Mouse (Mus musculus) left cerebral cortex, adult 18-20 months (tissue): ENCODE results near the gene Mrpl28. TPM values are rescaled to one million over a fixed set of nuclear protein-coding genes. Genes with fewer than 3 reads are reported as not detected.

Experiments
- DNase-seq, 2 experiments: peaks; one replicate each; pipeline ENCODE4 v3.0.0; 2021 to 2022; ENCODE audit warnings: low spot score in 2 of 2, mixed read lengths in 1 of 2
- total RNA-seq, 2 experiments: library from RNA; stranded (reverse); gene quantifications; 2 replicates each; pipeline ENCODE4 v1.2.3; 2021

Mrpl28 gene
- total RNA-seq, 2 experiments from 2014 or later, result 64.3 to 66.9 TPM

DNA sequence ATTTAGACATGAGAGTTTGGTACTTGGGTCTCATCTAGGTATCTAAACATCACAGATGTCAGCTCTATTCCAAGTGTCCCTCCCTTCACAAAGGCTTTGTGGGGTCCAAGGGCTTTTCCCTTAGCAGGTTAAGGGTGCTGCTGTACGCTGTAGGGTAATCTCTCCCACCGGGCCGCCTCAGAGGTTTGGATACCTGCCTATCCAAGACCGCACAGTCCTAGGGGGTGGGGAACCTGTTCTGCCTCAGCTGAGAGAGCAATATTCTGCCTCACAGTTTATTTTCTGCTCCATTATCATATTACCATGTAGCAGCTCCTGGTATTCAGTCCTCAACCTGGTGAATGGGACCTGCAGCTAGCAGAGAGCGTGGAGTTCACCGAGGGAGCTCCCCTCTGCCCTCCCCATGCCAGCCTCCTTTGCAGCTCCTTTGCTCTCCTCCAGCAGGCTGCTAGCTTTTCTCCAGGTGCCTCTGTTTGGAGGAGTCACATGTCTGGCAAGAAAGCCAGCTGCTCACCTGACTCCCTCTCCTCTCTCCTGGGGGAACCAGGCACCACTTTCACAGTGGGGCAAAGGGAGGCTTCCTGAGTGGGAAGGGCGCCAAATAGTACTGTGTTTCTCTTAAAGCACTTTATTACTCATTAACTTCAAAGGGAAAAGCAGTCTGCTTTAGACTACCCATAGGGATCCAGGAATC lies 7.9 kb upstream of the Mrpl28 start:
- no peak for DNase-seq

DNA sequence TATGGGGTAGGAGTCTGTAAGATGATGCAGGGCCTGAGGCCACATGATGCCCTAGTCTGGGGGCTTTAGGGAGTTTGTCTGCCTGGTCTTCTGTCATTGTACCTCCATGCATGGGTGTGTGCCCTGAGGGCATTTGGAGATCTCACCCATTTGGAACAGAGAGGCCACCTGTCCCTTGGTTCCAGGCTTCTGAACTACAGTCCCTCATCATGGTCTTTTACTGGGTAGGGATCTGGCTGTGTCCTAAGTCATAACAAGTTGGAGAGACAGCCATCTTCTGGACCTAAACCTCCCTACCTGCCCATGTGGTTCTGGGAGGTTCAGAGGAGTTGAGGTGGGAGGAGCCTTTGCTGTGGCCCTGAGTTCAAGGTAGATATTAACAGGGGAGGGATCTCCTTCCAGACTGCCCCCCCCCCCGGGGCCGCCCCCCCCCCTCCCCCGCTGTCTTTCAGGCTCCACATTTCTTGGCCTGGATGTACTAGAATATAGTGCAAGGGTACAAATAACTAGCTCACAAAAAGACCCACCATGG lies 7.3 kb upstream of the Mrpl28 start:
- DNase-seq, result no peak

DNA sequence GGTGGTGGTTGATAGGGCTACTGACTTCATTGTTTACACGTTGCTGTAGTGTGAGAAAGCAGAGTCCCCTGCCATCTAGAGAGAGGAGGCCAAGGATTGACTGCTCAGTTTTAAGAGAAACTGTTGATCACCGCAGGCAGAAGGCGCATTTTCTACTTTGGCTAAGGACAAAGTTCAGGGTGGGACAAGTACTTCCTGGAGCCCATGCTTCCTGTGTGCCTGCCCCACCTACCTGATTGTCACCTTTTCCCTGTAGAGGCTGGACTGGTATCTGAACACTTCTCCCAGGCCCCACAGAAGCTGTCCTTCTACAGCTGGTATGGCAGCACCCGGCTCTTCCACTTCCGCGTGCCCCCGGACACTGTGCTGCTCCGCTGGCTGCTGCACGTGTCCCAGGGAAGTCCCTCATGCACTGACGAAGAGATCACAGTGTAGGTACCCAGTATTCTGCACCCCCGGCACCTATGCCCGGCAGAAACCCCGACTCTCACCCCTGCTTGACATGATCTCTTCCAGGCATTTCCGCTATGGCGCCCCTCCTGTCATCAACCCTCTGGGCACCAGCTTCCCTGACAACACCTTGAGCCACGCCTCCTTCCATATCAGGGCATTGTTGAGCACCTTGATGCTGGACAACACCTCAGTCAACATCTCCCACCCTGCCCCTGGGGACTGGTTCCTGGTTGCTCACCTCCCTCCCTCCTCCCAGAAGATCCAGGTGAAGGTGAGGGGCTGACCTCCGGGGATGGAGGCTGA lies 6.6 kb upstream of the Mrpl28 start:
- DNase-seq, result no peak

DNA sequence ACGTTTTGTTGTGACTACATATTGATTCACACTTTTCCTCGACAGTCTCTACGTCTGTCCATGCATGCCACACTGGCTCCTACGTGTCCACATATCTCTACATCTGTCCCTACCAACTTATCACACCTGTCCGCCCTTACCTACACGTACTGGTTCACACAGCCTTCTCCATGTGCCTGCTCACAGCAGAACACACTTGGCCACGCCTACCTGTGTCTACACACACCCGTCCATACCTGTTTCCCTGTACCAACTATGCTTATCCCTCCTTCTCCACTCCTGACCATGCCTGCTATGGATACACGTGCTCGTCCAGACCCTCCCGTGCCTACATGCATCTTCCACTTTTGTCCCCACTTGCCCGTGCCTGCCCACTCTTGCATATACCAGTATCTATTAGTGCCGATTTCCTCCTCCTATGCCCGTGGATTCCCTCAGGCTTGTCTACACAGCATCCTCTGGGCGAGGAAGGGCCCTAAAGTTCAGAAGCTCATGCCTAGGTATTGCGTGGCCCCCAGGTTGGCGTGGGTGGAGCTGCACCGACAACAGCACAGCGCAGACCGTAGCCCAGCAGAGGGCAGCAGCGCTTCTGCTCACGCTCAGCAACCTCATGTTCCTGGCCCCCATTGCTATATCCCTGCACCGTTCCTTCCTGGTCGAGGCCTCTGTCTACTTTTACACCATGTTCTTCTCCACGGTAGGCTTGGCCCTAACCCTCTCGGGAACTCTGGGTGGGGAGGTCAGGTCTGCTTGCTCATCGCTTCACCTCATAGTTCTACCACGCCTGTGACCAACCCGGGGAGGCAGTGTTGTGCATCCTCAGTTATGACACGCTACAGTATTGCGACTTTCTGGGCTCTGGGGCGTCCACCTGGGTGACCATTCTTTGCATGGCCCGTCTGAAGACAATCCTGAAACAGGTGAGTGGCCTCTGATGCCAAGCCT lies 3.3 kb upstream of the Mrpl28 start:
- DNase-seq, result peak; percentile 56 to 71

DNA sequence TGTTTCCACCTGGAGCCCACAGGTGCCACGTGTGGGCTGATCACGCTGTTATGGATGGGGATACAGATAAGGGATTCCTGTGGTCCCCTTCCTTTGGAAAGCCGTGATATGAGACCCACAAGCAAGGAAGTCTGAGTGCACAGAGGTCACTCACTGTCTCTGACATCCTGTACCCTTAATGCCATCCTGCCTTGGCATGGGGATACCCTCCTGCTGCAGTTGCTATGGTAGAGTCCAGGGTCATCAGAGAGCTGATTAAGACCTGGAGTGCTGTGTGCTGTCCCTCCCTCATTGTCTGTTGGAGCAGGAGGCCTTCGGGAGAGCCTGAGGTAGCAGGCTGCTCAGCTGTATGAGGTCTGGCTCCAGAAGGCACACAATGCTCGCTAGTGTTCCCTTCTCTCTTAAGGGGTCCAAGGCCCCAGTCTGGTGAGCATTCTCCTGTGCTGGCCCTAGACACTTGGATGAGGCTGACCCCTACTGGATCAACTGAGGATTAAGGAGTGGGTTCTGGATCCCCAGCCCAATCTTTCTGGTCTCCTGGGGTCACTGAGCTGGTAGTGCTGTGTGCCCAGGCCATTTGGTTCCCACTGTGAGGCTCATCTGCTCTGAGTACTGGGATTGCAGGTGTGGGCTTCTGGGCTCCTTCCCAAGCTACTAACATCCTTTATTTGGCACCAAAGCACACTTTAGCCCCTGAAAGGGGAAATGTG lies 714 bp upstream of the Mrpl28 start:
- no peak for DNase-seq

DNA sequence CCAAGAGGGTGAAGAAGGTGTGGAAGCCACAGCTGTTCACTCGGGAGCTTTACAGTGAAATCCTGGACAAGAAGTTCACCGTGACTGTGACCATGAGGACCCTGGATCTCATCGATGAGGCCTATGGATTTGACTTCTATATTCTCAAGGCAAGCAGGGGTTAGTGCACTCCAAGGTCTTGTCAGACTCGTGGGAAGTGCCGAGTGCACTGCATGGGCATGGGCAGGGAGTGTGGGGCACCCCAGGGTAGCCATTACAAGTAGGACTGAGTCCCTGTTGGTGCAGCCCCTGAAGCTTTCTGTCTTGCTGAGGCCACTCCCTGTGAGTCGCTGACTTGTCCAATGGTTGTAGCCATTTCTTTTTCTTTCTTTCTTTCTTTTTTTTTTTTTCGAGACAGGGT lies 1.3 kb downstream of the Mrpl28 start:
- DNase-seq, result no peak

DNA sequence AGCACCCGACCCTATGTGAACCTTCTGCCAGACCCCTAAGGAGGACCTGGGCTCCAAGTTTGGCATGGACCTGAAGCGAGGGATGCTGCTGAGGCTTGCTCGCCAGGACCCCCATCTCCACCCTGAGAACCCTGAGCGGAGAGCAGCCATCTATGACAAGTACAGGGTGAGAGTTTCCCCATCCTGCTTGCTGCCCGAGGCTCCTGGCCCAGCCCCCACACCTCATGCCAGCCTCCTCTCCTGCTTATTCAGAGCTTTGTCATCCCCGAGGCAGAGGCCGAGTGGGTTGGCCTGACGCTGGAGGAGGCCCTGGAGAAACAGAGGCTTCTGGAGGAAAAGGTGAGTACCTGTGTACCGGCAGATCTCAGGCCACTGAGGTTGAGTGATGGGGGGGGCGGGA lies 1.9 kb downstream of the Mrpl28 start:
- no peak for DNase-seq

DNA sequence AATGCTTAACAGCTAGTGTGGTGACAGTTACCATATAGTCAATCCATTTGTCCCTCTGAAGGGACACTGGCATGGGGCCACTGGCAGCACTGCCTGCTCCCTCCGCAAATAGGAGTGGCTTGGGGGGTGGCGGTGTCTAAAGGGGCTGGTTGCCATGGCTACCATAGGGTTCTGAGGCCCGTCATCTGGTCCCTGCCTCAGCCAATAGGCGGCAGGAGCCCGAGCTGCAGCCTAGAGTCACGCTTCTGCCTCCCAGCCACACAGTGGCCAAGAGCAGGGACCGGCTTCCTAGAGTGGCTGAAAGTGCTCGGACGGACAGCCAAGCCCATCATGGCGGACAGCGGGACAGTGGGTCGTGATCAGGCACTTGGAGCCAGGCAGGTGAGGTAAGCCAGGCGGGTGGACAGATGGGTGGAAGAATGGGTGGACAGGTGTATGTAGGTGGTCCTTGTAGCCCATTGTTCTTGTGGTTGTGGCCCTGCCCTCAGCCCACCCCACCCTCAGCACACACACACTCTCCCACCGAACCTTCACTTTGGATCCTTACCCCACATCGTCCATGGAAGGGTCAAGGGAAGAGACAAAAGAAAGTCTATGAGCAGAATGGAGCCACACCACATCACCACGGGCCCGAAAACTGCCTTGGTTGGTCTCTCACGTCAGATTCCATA lies 7.9 kb downstream of the Mrpl28 start:
- no peak for DNase-seq

DNA sequence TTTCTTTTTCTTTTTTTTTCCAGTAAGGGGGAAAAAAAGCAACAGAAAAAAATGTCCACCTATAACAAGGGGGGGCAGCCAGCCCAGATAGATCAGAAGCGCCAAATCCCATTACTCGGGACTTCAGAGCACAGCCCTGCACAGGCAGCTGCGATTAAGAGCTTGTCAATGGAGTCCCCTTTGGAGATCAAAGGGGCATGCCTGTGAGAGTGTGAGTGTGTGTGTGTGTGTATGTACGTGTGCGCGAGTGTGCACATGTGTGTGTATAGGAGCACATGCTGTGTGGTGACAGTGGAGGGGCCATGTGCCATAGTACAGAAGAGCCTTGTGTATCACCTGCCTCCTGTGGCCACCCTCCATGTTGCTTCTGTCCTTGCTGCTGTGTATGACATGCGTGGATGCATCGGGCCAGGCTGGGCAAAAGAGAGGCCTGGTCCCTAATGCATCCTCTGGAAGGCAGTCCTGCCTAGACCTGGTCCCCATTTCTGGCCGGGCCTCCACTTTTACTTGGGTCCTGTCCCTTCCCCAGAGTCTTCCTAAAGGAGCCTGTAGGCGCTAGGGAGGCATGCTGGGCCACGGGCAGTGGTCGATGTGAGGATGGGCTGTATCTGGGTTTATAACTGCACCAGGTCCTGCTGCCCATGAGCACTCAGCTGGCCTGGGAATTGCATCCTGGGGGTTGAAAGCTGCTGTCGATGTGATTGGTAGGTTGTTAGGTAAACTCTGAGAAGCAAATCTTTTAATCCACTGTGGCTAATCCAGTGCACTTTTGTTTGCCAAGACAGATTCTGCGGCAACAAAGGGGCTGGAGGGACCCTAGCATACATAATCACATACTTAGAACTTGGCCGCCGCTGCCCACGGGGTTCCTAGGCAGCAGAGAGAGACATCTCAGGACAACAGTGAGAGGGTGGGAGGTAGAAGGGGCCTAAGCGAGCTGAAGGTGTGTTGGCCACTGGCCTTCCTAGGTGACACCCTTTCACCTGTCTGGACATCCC lies 8.9 kb downstream of the Mrpl28 start:
- DNase-seq, result no peak

DNA sequence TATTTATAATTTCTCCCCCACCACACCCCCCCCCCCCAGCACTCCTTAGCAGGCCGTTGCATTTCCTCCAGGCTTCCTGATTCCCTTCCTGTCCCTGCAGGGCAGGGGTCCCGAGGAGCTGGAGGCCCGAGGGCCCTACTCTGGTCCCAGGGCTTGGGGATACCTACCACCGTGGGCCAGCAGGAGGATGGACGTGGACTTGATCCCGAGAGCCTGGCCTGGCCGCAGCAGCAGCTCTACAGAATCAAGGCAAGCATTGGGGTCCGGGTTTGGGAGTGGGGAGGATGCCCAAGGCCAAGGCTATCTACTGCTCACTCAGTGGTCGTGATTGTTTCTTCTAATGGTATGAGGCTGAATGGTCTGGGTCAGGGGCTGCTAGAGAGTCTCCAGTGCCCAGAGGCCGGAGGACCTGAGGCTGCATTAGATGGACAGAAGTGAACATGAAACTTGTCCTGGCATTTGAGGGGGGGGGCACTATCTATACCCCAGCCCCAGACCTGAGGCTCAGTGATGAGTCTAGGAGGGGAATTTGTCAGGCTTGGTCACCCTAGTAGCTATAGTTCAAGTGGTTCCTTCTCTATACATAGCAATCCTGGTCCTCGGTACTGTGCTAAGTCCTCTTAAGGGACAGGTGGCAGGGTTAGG lies 13.9 kb downstream of the Mrpl28 start:
- DNase-seq, result no peak

DNA sequence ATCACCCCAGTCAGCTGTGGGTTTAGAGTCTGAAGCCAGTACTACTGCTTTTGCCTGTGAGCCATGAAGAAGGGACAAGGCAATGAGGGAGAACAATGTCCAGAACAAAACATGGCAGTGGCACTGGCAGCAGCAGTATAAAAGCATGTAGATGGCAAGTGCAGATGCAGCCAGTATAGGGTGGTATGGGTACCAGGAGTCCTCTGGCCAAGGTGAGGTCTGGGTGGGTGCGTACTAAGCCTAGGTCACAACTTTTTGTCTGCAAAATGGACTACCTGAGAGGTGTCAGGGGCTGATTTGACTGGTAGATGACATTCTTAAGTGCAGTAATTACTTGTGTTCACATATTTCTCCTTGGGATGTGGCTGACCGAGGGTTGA lies 14.4 kb downstream of the Mrpl28 start:
- no peak for DNase-seq

DNA sequence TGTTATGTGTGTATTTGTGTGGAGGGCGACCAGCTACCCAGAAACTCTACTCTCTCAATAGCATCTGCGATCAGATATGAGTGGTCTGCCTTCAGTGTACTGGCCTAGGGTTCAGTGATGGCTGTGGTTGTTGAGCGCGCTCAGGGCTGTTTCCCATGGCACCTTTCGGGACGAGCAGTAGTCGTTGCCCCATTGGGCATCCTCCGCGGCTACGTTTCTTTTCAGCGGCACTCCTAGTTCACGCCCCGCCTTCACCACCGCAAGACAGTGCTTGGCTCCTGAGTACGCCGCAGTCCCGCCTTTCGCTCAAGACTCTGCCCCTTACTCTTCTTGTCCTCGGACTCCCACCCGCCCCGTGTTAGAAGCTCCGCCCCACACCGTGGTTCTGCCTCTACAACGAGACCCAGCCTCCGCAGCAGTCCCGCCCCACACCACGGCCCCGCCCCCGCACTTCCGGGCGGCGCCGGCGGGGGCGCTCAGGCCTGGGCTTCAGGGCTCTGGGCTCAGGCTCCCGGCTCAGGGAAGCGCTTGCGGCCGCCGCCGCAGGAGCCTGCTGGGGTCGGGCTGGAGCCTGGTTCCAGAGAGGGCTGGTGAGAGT lies 15.0 kb downstream of the Mrpl28 start, which contains the start of gene Axin1:
Axin1 (plus strand) TSS at position 450 of the 598 bp plus-strand sequence.
- peak; percentile 85 to 94 for DNase-seq

DNA sequence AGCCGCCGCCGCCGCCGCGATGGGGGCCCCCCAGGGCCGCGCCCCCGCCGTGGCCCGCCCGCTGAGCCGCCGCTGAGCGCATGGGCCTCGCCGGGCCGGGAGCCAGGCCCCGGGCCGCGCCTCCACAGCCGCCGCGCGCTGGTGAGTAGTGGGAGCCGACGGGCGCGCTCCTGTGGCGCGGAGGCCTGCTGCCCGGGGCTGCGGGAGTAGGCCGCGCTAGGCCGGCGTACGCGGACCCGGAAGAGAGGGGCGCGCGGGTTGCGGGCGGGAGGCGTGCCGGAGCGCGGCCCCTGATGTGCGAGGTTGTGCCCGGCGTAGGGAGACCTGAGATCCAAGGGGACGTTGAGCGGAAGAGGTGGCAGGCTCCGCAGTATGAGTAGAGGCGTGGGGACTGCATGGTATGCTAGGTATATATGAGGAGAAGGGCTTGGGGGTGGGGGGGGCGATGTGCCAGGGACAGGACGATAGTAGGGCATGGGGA lies 15.6 kb downstream of the Mrpl28 start:
- DNase-seq, result peak; percentile 22 to 54

DNA sequence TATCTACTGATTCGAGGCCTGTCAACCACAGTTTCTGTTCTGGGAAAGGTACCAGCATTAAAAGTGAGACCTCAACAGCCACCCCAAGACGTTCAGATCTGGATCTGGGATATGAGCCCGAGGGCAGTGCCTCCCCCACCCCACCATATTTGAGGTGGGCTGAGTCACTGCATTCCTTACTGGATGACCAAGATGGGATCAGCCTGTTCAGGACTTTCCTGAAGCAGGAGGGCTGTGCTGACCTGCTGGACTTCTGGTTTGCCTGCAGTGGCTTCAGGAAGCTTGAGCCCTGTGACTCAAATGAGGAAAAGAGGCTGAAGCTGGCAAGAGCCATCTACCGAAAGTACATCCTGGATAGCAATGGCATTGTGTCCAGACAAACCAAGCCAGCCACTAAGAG lies 19.5 kb downstream of the Mrpl28 start:
- no peak for DNase-seq

DNA sequence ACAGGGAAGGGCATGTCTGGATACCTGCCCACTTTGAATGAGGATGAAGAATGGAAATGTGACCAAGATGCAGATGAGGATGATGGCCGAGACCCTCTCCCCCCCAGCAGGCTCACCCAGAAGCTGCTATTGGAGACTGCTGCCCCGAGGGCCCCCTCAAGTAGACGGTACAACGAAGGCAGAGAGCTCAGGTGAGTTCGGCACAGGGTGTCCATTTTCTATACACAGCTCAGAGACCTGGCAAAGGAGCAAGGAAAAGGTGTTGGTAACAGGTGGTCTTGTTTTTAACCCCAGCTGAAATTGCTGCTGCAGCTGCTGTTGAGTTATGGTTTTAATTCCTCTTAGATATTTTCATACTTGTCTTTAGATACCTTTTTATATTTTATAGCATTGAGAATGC lies 20.1 kb downstream of the Mrpl28 start:
- no peak for DNase-seq

DNA sequence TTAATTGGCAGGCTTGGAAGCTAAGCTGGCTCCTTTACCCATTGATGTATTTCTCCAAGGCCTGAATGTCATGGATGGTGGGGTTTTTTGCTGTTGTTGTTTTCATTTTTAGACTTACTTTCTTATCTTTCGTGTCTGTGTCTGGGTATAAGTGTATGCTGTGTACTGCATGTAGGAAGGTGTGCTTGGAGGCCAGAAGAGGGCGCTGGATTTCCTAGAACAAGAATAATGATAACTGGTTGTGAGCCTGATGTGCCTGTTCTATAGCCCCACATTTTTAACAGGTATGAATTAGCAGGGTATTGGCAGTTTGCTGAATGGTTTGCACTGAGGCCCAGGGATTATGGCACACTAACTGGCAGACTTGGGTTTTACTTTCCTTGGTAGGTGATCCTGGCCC lies 25.8 kb downstream of the Mrpl28 start:
- no peak for DNase-seq

DNA sequence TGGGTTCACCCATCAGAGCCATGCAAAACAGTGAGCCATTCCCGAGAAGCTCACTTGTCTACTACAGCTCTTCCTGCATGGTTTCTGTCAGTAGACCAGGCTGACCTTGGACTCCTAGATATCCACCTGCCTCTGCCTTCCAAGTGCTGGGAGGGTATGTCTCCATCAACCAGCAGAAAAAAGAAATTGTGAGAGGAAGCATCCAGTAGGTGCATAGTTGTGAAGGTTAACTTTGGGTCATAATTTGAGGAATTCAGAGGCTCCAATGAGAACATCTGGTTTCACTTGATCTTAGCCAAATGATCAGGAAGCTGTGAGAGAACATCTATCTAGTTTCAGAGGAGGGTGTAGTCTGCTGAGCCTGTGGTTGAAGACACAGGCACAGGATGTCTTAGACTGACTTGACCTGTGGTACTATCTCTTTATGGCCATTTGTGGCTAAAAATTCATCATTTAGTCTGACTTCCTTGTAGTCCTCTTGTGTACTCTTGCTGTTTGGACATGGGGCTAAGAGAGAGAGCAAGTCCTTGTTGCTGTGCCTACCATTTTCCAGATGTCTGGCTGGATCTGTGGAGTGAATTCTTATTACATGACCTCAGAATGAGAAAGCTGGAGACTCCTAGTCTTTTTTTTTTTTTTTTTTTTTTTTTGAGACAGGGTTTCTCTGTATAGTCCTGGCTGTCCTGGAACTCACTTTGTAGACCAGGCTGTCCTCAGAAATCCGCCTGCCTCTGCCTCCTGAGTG lies 28.8 kb downstream of the Mrpl28 start:
- DNase-seq, result no peak
